Mouse (Mus musculus): Measurements from ENCODE around the gene Osbpl10.

GRCm38 (mm10) chr9:115261456-115261855, 283.1 kb downstream of the Osbpl10 start:
- TF ChIP-seq POLR2A (IDR thresholded peaks at IDR 0.05; ENCODE audit: low read depth, low read length), result no peak
- no peak for TF ChIP-seq CTCF (conservative IDR thresholded peaks at IDR 0.05; ENCODE audit: insufficient read depth, insufficient read length, low read depth, low read length)
